Mouse (Mus musculus) lung, adult 2 months (tissue): ENCODE data around the gene Plxdc2.

ENCODE experiments used
- CTCF ChIP-seq: fragments of 200-500 bp; IDR thresholded peaks from 2 replicates; pipeline ENCODE4 v1.5.1; 2011; ENCODE audit warnings: mild to moderate bottlenecking, low read length, control low read depth; ENCODE audit not compliant: insufficient read depth
- POLR2A ChIP-seq: fragments of 200-500 bp; IDR thresholded peaks from 2 replicates; pipeline ENCODE4 v1.6.1; 2011; ENCODE audit warnings: low read depth, mild to moderate bottlenecking, control low read depth, low read length, borderline replicate concordance; ENCODE audit errors: extremely low read depth

DNA sequence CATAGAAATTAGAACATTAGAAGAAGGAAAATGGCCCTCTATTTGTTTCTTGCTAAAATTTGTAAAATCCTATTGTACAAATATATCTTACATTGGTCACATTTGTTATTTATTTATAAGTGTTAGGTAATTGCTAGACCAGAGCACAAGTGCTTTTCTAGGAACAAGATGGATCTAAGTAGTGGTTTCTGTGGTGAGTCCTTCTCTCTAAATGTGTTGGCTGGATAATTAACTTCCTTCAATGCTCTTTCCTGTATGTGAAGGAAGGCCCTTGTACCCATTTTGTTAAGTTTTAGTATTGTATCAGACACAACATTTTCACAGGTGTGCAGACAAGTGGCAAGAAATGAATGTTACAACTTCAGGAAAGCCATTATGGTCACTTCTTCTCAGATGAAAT lies 30.6 kb downstream of the Plxdc2 start:
- no peak for TF ChIP-seq CTCF
- no peak for TF ChIP-seq POLR2A
